Mouse (Mus musculus): ENCODE results near the gene Rrbp1. TPM values are rescaled to one million over a fixed set of nuclear protein-coding genes. Genes with fewer than 3 reads are reported as not detected.

The Rrbp1 gene
- polyA plus RNA-seq, 1 experiment from 2014 or later = 42.7 TPM

GRCm38 (mm10) chr2:143951028-143951420, 60.0 kb downstream of the Rrbp1 start:
- Histone ChIP-seq H3K27me3 (replicated peaks) (no peaks in the 10 kb centered on the region), H3K4me3 (no peak overlapping the region), H3K4me1 (no peaks in the 10 kb centered on the region), H3K9ac (no peak overlapping the region), H3K36me3 (peaks cover 98% of the 10 kb centered on the region), H3K27ac (no peak overlapping the region), H3K4me2 (replicated peaks) (no peak overlapping the region), H3K9me3 (no peaks in the 10 kb centered on the region)
- ATAC-seq (ENCODE audit: low FRiP score, low read depth) = no peak
- 100% methylated on average over 1 of the region's 1 CpGs for WGBS

GRCm38 (mm10) chr2:143950290-143951027, 60.6 kb downstream of the Rrbp1 start:
- WGBS = 86% methylated on average over 5 of the region's 5 CpGs
- H3K4me2 ChIP-seq (replicated peaks) = no peak overlapping the region
- ATAC-seq (ENCODE audit: low FRiP score, low read depth) = no peak
- H3K36me3 ChIP-seq = peaks cover 98% of the 10 kb centered on the region
- H3K9ac ChIP-seq = no peak overlapping the region
- H3K9me3 ChIP-seq = no peaks in the 10 kb centered on the region
- no peak overlapping the region for H3K4me3 ChIP-seq
- no peak overlapping the region for H3K27ac ChIP-seq
- H3K4me1 ChIP-seq = no peaks in the 10 kb centered on the region
- H3K27me3 ChIP-seq (replicated peaks) = no peaks in the 10 kb centered on the region

- Histone ChIP-seq H3K9me3 (no peaks in the 10 kb centered on the region), H3K27me3 (replicated peaks) (no peaks in the 10 kb centered on the region), H3K27ac (no peak overlapping the region), H3K4me1 (no peaks in the 10 kb centered on the region), H3K9ac (no peak overlapping the region), H3K4me2 (replicated peaks) (no peak overlapping the region), H3K4me3 (no peak overlapping the region), H3K36me3 (peaks cover 98% of the 10 kb centered on the region)
- WGBS = 96% methylated on average over 6 of the region's 6 CpGs
- ATAC-seq (ENCODE audit: low FRiP score, low read depth) = no peak
Observed at GRCm38 (mm10) chr2:143949217-143949616, 61.8 kb downstream of the Rrbp1 start.

- Histone ChIP-seq H3K4me3 (no peak overlapping the region), H3K4me1 (no peaks in the 10 kb centered on the region), H3K36me3 (peaks cover 98% of the 10 kb centered on the region), H3K27me3 (replicated peaks) (no peaks in the 10 kb centered on the region), H3K27ac (no peak overlapping the region), H3K9ac (no peak overlapping the region), H3K4me2 (replicated peaks) (no peak overlapping the region), H3K9me3 (no peaks in the 10 kb centered on the region)
- 96% methylated on average over 4 of the region's 4 CpGs for WGBS
- no peak for ATAC-seq (ENCODE audit: low FRiP score, low read depth)
Observed at GRCm38 (mm10) chr2:143948416-143948815, 62.6 kb downstream of the Rrbp1 start.

GRCm38 (mm10) chr2:143947981-143948380, 63.1 kb downstream of the Rrbp1 start:
- Histone ChIP-seq H3K9me3 (no peaks in the 10 kb centered on the region), H3K4me1 (no peaks in the 10 kb centered on the region), H3K27me3 (replicated peaks) (no peaks in the 10 kb centered on the region), H3K9ac (no peak overlapping the region), H3K27ac (no peak overlapping the region), H3K36me3 (peaks cover 97% of the 10 kb centered on the region), H3K4me2 (replicated peaks) (no peak overlapping the region), H3K4me3 (no peak overlapping the region)
- WGBS = 89% methylated on average over 3 of the region's 3 CpGs
- ATAC-seq (ENCODE audit: low FRiP score, low read depth) = no peak

GRCm38 (mm10) chr2:143946399-143946798, 64.7 kb downstream of the Rrbp1 start:
- 95% methylated on average over 2 of the region's 2 CpGs for WGBS
- H3K9me3 ChIP-seq = no peaks in the 10 kb centered on the region
- H3K27me3 ChIP-seq (replicated peaks) = no peaks in the 10 kb centered on the region
- no peak overlapping the region for H3K4me2 ChIP-seq (replicated peaks)
- peaks cover 90% of the 10 kb centered on the region for H3K36me3 ChIP-seq
- no peaks in the 10 kb centered on the region for H3K4me1 ChIP-seq
- no peak overlapping the region for H3K4me3 ChIP-seq
- H3K27ac ChIP-seq = no peak overlapping the region
- ATAC-seq (ENCODE audit: low FRiP score, low read depth) = no peak
- H3K9ac ChIP-seq = no peak overlapping the region

- no peaks in the 10 kb centered on the region for H3K9me3 ChIP-seq
- no peak overlapping the region for H3K27ac ChIP-seq
- H3K4me1 ChIP-seq = no peaks in the 10 kb centered on the region
- H3K4me2 ChIP-seq (replicated peaks) = no peak overlapping the region
- no peak overlapping the region for H3K4me3 ChIP-seq
- H3K27me3 ChIP-seq (replicated peaks) = no peaks in the 10 kb centered on the region
- peaks cover 90% of the 10 kb centered on the region for H3K36me3 ChIP-seq
- H3K9ac ChIP-seq = no peak overlapping the region
- WGBS = 93% methylated on average over 7 of the region's 7 CpGs
- ATAC-seq (ENCODE audit: low FRiP score, low read depth) = peak; percentile 12; the same call in 1 of the 2 replicates
Observed at GRCm38 (mm10) chr2:143945466-143946075, 65.5 kb downstream of the Rrbp1 start.

GRCm38 (mm10) chr2:143944796-143945195, 66.3 kb downstream of the Rrbp1 start:
- no peak for ATAC-seq (ENCODE audit: low FRiP score, low read depth)
- Histone ChIP-seq H3K4me2 (replicated peaks) (no peak overlapping the region), H3K4me1 (no peaks in the 10 kb centered on the region), H3K27ac (no peak overlapping the region), H3K4me3 (no peak overlapping the region), H3K36me3 (peaks cover 91% of the 10 kb centered on the region), H3K9me3 (no peaks in the 10 kb centered on the region), H3K9ac (no peak overlapping the region), H3K27me3 (replicated peaks) (no peaks in the 10 kb centered on the region)
- WGBS = 94% methylated on average over 3 of the region's 3 CpGs

- Histone ChIP-seq H3K27me3 (replicated peaks) (no peaks in the 10 kb centered on the region), H3K9me3 (no peaks in the 10 kb centered on the region), H3K4me1 (peaks cover 3% of the 10 kb centered on the region; the same call in 1 of the 2 replicates), H3K4me3 (no peak overlapping the region), H3K36me3 (peaks cover 61% of the 10 kb centered on the region), H3K27ac (no peak overlapping the region), H3K9ac (no peak overlapping the region), H3K4me2 (replicated peaks) (no peak overlapping the region)
- WGBS = 92% methylated on average over 5 of the region's 5 CpGs
- ATAC-seq (ENCODE audit: low FRiP score, low read depth) = no peak
Observed at GRCm38 (mm10) chr2:143940406-143940805, 70.7 kb downstream of the Rrbp1 start.

- H3K27me3 ChIP-seq (replicated peaks) = no peaks in the 10 kb centered on the region
- no peak overlapping the region for H3K27ac ChIP-seq
- 58% methylated on average over 2 of the region's 2 CpGs for WGBS
- peaks cover 3% of the 10 kb centered on the region; the same call in 1 of the 2 replicates for H3K4me1 ChIP-seq
- no peak for ATAC-seq (ENCODE audit: low FRiP score, low read depth)
- H3K4me3 ChIP-seq = no peak overlapping the region
- H3K9ac ChIP-seq = no peak overlapping the region
- no peak overlapping the region for H3K4me2 ChIP-seq (replicated peaks)
- H3K36me3 ChIP-seq = peaks cover 38% of the 10 kb centered on the region
- H3K9me3 ChIP-seq = no peaks in the 10 kb centered on the region
Observed at GRCm38 (mm10) chr2:143937861-143938260, 73.2 kb downstream of the Rrbp1 start.

- Histone ChIP-seq H3K27ac (no peak overlapping the region), H3K36me3 (peaks cover 10% of the 10 kb centered on the region), H3K9me3 (no peaks in the 10 kb centered on the region), H3K27me3 (replicated peaks) (no peaks in the 10 kb centered on the region), H3K4me3 (no peak overlapping the region), H3K4me2 (replicated peaks) (no peak overlapping the region), H3K9ac (no peak overlapping the region), H3K4me1 (peaks cover 10% of the 10 kb centered on the region)
- WGBS = 95% methylated on average over 8 of the region's 8 CpGs
- ATAC-seq (ENCODE audit: low FRiP score, low read depth) = no peak
Observed at GRCm38 (mm10) chr2:143934439-143934838, 76.6 kb downstream of the Rrbp1 start.

- Histone ChIP-seq H3K36me3 (peaks cover 2% of the 10 kb centered on the region; the same call in 1 of the 2 replicates), H3K4me3 (no peak overlapping the region), H3K4me2 (replicated peaks) (no peak overlapping the region), H3K27ac (no peak overlapping the region), H3K4me1 (peaks cover 10% of the 10 kb centered on the region), H3K27me3 (replicated peaks) (no peaks in the 10 kb centered on the region), H3K9me3 (no peaks in the 10 kb centered on the region), H3K9ac (no peak overlapping the region)
- ATAC-seq (ENCODE audit: low FRiP score, low read depth) = no peak
- WGBS = 91% methylated on average over 5 of the region's 5 CpGs
Observed at GRCm38 (mm10) chr2:143933516-143933915, 77.5 kb downstream of the Rrbp1 start.

Measured in neural tube, embryonic 12.5 days (tissue).